Mouse (Mus musculus): ENCODE measurements around the gene Gse1.
"Not testable (repeated sequence)": the region's sequence is repeated elsewhere in the genome, so short reads cannot be mapped to it uniquely, and the experiment has no call there.

Gse1 gene

DNA sequence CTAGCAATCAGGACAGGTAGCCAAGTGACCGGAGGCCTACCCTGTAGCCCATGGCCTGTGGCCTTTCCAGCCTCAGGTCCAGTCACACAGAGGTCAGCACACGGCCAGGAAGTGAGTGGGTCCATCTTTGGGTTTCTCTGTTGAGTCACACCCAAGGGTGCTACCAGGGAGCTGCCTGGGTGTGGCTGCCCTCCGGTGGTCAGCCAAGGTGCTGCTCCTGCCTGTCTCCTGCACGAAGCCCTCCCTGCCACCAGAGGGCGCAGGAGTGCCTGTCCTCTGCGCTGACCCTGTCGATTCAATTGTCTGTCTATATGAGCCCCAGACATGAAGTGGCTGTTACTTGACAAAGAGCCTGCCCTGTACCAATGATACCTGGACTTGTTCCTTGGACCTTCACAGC, 91.2 kb downstream of the Gse1 start:
- no peak for DNase-seq (ENCODE audit: extremely low read depth, low read depth, low spot score)

- no peak for DNase-seq (ENCODE audit: extremely low read depth, low read depth, low spot score)
Measured at GRCm38 (mm10) chr8:120320146-120320545, 91.9 kb downstream of the Gse1 start.

- DNase-seq (ENCODE audit: extremely low read depth, low read depth, low spot score): no peak
Measured at GRCm38 (mm10) chr8:120321724-120322123, 93.5 kb downstream of the Gse1 start.

DNA sequence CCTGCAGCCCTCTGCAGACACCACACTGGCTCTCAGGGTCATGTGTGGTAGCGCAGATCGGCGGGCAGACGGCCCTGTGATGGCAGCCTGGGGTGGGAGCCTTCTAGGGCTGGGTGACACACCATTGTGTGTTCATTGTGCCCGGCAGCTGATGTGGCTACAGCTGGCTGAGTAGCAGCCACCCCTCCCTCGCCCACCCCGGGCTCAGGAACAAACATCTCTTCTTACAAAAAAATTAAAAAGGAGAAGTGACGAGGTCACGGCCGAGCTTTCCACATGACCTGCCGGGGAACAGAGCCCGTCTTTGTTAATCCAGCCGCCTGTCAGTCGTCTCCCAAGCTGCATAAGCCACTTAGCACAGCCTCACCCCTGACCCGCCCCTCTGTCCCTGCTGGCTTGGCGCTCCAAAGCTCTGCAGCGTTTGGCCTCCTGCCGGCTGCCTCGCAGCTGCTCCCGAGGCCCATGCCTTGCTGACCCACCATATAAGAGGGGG, 94.7 kb downstream of the Gse1 start:
- no peak for DNase-seq (ENCODE audit: extremely low read depth, low read depth, low spot score)

- DNase-seq (ENCODE audit: extremely low read depth, low read depth, low spot score): no peak
Measured at GRCm38 (mm10) chr8:120324555-120324954, 96.3 kb downstream of the Gse1 start.

GRCm38 (mm10) chr8:120325172-120325767, 97.0 kb downstream of the Gse1 start:
- no peak for DNase-seq (ENCODE audit: extremely low read depth, low read depth, low spot score)

- no peak for DNase-seq (ENCODE audit: extremely low read depth, low read depth, low spot score)
Measured at GRCm38 (mm10) chr8:120327131-120327554, 98.9 kb downstream of the Gse1 start.

GRCm38 (mm10) chr8:120328361-120329022, 100.2 kb downstream of the Gse1 start:
- DNase-seq (ENCODE audit: extremely low read depth, low read depth, low spot score): no peak

- DNase-seq (ENCODE audit: extremely low read depth, low read depth, low spot score): no peak
Measured at GRCm38 (mm10) chr8:120329030-120329748, 100.9 kb downstream of the Gse1 start.

- DNase-seq (ENCODE audit: extremely low read depth, low read depth, low spot score): no peak
Measured at GRCm38 (mm10) chr8:120331027-120331426, 102.8 kb downstream of the Gse1 start.

DNA sequence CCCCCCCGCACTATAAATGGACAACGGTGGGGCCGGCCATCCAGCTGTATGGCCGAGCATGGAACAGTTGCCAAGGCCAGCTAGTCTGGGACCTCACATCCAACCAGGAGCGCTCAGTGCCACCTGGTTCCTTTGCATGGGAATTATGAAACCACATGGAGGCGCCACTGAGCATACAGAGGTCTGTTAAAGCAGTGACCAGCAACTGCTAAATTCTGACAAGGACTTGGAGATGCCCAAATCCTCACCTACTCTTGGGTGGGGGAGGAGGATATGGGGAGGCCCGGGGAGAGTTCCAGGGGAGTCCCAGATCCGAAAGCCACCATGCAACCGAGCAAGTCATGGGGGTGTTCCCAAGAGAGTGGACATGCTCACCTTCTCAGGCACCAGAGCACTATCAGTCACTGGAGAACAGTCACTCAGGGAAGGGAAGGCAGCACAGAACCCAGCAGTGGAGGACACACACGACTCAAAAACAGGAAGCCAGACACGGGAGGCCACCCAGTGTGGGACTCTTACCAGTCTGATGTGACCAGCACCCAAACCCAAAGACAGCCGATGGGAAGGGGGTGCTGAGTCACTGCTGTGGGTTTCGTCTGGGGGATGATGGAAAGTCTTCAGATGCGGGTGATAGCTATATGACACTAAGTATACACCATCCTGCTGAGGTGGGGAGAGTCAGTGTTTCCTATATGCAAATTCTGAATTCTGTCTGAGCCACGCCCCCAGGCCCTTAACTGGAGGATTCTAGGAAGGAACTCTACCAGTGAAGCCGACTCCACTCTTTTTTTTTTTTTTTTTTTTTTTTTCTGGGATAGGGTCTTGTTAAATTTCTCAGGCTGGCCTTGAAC, 104.3 kb downstream of the Gse1 start:
- DNase-seq (ENCODE audit: extremely low read depth, low read depth, low spot score): no peak

GRCm38 (mm10) chr8:120333681-120334080, 105.4 kb downstream of the Gse1 start:
- no peak for DNase-seq (ENCODE audit: extremely low read depth, low read depth, low spot score)

GRCm38 (mm10) chr8:120334261-120334660, 106.0 kb downstream of the Gse1 start:
- not testable (repeated sequence) for DNase-seq (ENCODE audit: extremely low read depth, low read depth, low spot score)

- DNase-seq (ENCODE audit: extremely low read depth, low read depth, low spot score): no peak
Measured at GRCm38 (mm10) chr8:120334878-120335261, 106.6 kb downstream of the Gse1 start.

DNA sequence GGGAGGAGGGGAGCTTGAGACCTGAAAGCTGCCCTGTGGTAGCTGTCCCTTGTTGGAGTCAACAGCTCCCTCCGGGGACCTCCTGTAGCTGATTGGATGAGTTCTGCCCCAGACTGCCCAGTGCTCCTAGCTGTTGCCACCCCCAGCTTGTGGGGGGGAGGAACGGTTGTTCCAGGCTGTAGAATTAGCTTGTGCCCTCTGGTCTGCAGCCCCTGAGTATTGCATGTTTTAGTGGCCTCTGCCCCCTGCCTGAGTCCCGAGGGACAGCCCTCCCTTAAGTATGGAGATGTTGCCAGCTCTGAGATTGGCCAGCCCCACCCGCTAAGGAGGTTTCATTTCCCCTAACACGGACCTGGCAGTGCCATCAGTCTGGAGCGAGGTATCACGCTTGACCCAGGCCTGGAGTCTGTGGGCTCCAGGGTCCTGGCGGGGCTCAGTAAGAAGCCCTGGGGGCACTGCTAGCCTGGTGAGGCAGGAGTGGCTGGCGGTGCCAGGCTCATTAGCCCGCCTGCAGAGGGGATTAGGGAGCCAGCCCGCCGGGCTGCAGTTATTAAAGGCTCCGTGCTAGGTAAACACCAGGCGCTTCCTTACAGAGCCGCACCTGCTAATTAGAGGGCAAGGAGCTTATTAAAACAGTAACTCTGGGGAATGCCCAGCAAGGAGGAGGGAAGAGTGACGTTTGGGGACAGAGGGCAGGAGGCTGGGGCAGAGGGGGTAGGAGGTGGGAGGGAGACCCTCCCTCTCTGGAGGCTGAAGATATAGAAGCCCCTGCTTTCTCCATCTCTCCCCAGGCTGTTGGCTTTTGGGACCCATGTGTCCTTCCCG, 107.2 kb downstream of the Gse1 start:
- no peak for DNase-seq (ENCODE audit: extremely low read depth, low read depth, low spot score)

DNA sequence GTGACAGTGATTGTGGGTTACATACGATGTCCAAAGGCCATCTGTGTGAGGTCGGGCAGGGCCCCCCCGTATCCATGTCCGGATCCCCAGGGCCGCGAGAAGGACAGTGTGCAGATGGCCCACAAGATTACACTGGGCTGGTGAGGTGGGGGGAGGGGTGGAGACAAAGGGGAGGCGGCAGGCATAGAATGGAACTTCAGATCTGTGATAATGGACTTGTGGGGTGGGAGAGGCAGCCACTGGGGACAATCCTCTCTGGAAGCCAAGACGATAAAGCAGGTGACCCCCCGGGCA, 107.8 kb downstream of the Gse1 start:
- DNase-seq (ENCODE audit: extremely low read depth, low read depth, low spot score): no peak

DNA sequence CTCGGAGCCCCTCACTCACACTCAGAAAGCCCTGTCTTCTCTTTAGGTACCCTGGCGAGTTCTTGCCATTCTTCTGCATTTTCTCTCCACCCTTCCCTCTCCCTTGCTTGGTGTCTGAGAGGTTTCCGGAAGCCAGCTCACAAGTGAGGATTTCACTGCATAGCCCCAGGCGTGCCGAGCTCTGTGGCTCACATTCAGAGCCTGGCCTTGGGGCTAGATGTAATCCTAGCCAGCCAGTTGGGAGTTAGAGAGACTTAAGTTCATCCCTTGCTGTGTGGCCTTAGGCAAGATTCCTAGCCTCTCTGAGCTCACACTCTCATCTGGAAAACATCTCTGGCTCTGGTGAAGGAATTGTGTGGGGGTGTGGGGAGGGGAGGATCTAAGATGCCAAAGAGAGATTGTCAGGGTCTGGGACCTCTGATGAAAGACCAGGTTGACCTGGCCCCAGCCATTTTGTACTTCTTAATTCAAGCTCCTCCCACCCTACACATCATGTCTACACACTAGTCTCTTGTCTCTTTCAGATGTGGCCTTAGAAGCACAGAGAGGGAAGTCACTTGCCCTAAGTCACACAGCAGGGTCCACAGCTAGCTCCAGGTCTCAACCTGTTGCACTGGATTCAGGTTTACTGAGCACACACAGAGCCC, 108.8 kb downstream of the Gse1 start:
- peak; percentile 82 for DNase-seq (ENCODE audit: extremely low read depth, low read depth, low spot score)

- DNase-seq (ENCODE audit: extremely low read depth, low read depth, low spot score): no peak
Measured at GRCm38 (mm10) chr8:120337627-120338026, 109.4 kb downstream of the Gse1 start.

GRCm38 (mm10) chr8:120338678-120339077, 110.4 kb downstream of the Gse1 start:
- DNase-seq (ENCODE audit: extremely low read depth, low read depth, low spot score): peak; percentile 74

GRCm38 (mm10) chr8:120339743-120340142, 111.5 kb downstream of the Gse1 start:
- no peak for DNase-seq (ENCODE audit: extremely low read depth, low read depth, low spot score)

Measured in fat pad, adult 2 months (tissue).